Mouse (Mus musculus): ENCODE measurements around the gene Slc25a39.

- TF ChIP-seq CTCF (IDR thresholded peaks at IDR 0.05 in 2 of 3, conservative IDR thresholded peaks at IDR 0.05 in 1 of 3; ENCODE audit: control insufficient read depth in 1 of 3, insufficient read depth in 1 of 3, low read depth in 2 of 3, low read length in 3 of 3, poor library complexity in 1 of 3, severe bottlenecking in 1 of 3) (no peak), MEF2A (IDR thresholded peaks at IDR 0.05; ENCODE audit: extremely low read depth, insufficient replicate concordance, low read depth, low read length, poor library complexity, severe bottlenecking) (no peak), GABPA (IDR thresholded peaks at IDR 0.05; ENCODE audit: low read depth, low read length) (no peak), MAX (IDR thresholded peaks at IDR 0.05; ENCODE audit: low read length) (no peak), ZC3H11A (IDR thresholded peaks at IDR 0.05; ENCODE audit: low read depth, low read length) (no peak), RAD21 (IDR thresholded peaks at IDR 0.05; ENCODE audit: low read depth, low read length) (no peak), POLR2AphosphoS5 (IDR thresholded peaks at IDR 0.05; ENCODE audit: borderline replicate concordance, low read depth, low read length) (no peak)
Measured at GRCm38 (mm10) chr11:102444321-102444720, 36.6 kb upstream of the Slc25a39 start.

Measured in MEL (cell line).